Mouse (Mus musculus): ENCODE results near the gene Nrcam. TPM values are rescaled to one million over a fixed set of nuclear protein-coding genes. Genes with fewer than 3 reads are reported as not detected.

Gene Nrcam
- total and polyA plus RNA-seq, 2 experiments from 2014 or later: 109 to 173 TPM

DNA sequence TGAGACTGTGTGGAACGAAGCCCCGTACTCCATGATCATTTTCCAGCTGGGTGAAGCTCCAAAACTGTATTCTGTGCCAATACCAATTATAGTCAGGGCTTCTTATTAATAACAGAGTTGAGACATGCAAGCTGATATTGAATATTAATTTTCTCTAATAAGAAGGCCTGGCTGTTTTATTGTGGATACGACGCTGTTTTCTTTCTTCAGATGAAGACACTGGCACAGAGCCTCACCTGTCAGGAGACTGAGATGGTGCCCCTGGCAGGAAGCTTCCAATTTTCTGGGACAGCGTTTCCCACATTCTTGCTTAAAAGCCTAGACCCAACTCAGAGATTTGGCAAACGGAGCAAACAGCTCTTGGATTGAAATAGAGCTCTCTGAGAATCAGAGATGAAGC lies 47.3 kb downstream of the Nrcam start:
- no peak overlapping the region for H3K4me2 ChIP-seq (ENCODE audit: low read depth, low read length, poor library complexity, severe bottlenecking)
- H3K27me3 ChIP-seq (ENCODE audit: insufficient read depth, low read length): no peaks in the 10 kb centered on the region
- 52% methylated on average over 6 of the region's 6 CpGs for WGBS
- no peak overlapping the region for H3K27ac ChIP-seq (ENCODE audit: low read depth, low read length)
- no peaks in the 10 kb centered on the region for H3K36me3 ChIP-seq (ENCODE audit: insufficient read depth, low read length)
- H3K4me3 ChIP-seq (ENCODE audit: low read depth, low read length): no peak overlapping the region
- no peak for DNase-seq (ENCODE audit: low spot score)
- no peak for TF ChIP-seq CTCF (IDR thresholded peaks at IDR 0.05)
- ATAC-seq (ENCODE audit: low FRiP score): no peak
- H3K9ac ChIP-seq (replicated peaks; ENCODE audit: low read length, poor library complexity, severe bottlenecking): no peak overlapping the region
- 0 out of 2 replicates have a peak, but pooled peaks cover 3% of the 10 kb centered on the region for H3K4me1 ChIP-seq (ENCODE audit: insufficient read depth, low read length)
- no peaks in the 10 kb centered on the region for H3K9me3 ChIP-seq (ENCODE audit: low read length)

DNA sequence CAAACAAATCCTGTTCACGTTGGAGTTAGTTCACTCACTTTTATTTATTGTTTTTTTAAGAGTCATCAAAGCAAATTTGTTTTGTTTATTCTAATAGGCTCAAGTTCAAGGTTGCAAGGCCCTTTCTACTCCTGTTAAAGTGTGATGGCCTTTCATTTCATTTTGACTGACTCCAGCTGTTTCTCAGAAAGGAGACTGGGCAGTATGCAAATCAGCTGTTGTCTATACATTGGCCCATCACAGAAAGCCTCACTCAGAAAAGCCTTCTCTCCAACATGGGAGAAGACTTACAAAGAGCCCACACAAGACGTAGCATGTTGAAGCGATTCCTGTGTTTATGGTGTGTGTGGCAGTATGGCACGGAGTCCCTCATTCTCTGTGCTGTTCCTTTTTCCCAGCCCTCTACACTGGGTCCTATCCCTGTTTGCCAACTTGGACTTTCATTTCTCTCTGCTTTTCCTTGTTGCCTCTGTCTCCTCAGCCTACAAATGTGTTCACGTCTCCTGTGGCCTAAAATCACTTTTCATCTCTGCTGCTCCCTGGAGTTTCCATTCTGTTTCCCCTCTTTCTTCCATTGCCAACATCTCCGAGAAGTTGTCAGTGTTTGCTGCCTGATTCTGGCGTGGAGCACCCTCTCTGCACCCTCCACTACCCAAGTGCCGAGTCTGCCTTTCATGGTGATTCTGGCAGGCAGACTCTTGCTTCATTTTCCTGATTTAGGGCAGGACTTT lies 49.9 kb downstream of the Nrcam start:
- peak; percentile 48 for DNase-seq (ENCODE audit: low spot score)
- no peaks in the 10 kb centered on the region for H3K27me3 ChIP-seq (ENCODE audit: insufficient read depth, low read length)

DNA sequence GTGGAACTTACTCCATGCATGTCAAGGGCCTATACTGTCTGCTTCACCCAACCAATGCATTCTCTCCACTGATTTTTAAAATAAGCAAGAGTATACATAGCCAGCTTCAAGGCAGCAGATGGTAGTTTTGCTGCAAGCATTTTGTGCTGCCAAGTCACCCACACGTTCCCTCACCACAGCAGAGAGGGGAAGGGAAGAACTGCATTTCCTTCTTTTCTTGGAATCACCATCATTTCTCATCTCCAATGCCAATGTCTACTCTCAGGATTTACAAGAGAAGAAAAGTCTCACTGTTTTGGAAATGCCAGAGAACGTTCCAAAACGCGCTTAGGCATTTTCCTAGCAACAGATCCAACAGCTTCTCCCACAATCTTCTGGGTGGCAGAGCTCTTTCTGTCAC lies 52.1 kb downstream of the Nrcam start:
- no peak for ATAC-seq (ENCODE audit: low FRiP score)
- Histone ChIP-seq H3K36me3 (ENCODE audit: insufficient read depth, low read length) (no peaks in the 10 kb centered on the region), H3K4me2 (ENCODE audit: low read depth, low read length, poor library complexity, severe bottlenecking) (no peak overlapping the region), H3K9ac (replicated peaks; ENCODE audit: low read length, poor library complexity, severe bottlenecking) (no peak overlapping the region), H3K27me3 (ENCODE audit: insufficient read depth, low read length) (no peaks in the 10 kb centered on the region), H3K4me1 (ENCODE audit: insufficient read depth, low read length) (no peaks in the 10 kb centered on the region), H3K4me3 (ENCODE audit: low read depth, low read length) (no peak overlapping the region), H3K9me3 (ENCODE audit: low read length) (no peaks in the 10 kb centered on the region), H3K27ac (ENCODE audit: low read depth, low read length) (no peak overlapping the region)
- peak; percentile 56 for DNase-seq (ENCODE audit: low spot score)
- WGBS: 67% methylated on average over 4 of the region's 4 CpGs
- no peak for TF ChIP-seq CTCF (IDR thresholded peaks at IDR 0.05)

More for the DNA sequence above, 49.9 kb downstream of the Nrcam start:
- 61% methylated on average over 8 of the region's 8 CpGs for WGBS
- H3K9me3 ChIP-seq (ENCODE audit: low read length): no peaks in the 10 kb centered on the region
- no peak overlapping the region for H3K4me3 ChIP-seq (ENCODE audit: low read depth, low read length)
- H3K4me1 ChIP-seq (ENCODE audit: insufficient read depth, low read length): no peaks in the 10 kb centered on the region
- ATAC-seq (ENCODE audit: low FRiP score): no peak
- no peak overlapping the region for H3K4me2 ChIP-seq (ENCODE audit: low read depth, low read length, poor library complexity, severe bottlenecking)
- TF ChIP-seq CTCF (IDR thresholded peaks at IDR 0.05): no peak
- no peak overlapping the region for H3K27ac ChIP-seq (ENCODE audit: low read depth, low read length)
- H3K9ac ChIP-seq (replicated peaks; ENCODE audit: low read length, poor library complexity, severe bottlenecking): no peak overlapping the region
- no peaks in the 10 kb centered on the region for H3K36me3 ChIP-seq (ENCODE audit: insufficient read depth, low read length)

DNA sequence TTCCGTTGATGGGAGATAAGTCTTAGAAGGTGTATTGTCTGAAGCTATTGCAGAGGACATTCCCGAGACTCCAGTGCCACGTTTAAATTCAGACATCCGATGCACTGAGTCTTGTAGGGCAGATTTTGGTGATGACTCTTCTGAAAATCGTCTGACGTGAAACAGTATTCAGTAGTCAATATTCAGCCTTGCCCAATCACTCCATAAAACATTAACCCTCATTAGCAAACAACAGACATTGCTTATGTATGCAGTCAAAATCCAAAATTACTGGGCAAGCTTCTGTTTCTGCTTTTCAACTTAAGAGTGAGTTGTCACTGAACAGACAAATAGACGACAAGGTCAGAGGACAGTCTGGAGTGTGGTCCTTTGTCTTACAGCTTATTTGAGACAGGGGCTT lies 57.7 kb downstream of the Nrcam start:
- Histone ChIP-seq H3K27ac (ENCODE audit: low read depth, low read length) (no peak overlapping the region), H3K4me1 (ENCODE audit: insufficient read depth, low read length) (no peaks in the 10 kb centered on the region), H3K36me3 (ENCODE audit: insufficient read depth, low read length) (no peaks in the 10 kb centered on the region), H3K4me3 (ENCODE audit: low read depth, low read length) (no peak overlapping the region), H3K27me3 (ENCODE audit: insufficient read depth, low read length) (no peaks in the 10 kb centered on the region), H3K4me2 (ENCODE audit: low read depth, low read length, poor library complexity, severe bottlenecking) (no peak overlapping the region), H3K9me3 (ENCODE audit: low read length) (no peaks in the 10 kb centered on the region), H3K9ac (replicated peaks; ENCODE audit: low read length, poor library complexity, severe bottlenecking) (no peak overlapping the region)
- no peak for TF ChIP-seq CTCF (IDR thresholded peaks at IDR 0.05)
- DNase-seq (ENCODE audit: low spot score) (no peak), ATAC-seq (ENCODE audit: low FRiP score) (0 out of 2 replicates have a peak, but pooled peaks have one; percentile 7)
- WGBS: 27% methylated on average over 7 of the region's 7 CpGs

DNA sequence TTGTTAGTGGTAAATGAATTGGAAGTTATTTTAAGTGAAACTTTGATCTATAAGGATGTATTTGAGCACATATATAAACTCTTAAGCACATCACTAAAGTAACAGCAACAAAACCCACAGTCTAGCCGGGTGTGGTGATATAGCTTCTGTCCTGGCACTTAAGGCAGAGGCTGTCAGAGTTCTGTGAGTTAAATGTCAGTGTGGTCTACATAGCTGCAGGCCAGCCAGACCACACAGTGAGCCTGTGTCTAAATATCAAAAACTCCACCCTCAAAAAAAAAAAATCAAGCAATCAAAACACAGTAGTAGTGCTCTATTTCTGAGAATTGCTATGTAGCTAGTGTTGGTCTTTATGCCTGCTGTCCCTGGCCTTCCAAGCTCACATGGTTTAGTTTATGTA lies 59.5 kb downstream of the Nrcam start:
- H3K9me3 ChIP-seq (ENCODE audit: low read length): no peaks in the 10 kb centered on the region
- H3K4me2 ChIP-seq (ENCODE audit: low read depth, low read length, poor library complexity, severe bottlenecking): no peak overlapping the region
- no peaks in the 10 kb centered on the region for H3K36me3 ChIP-seq (ENCODE audit: insufficient read depth, low read length)
- H3K27ac ChIP-seq (ENCODE audit: low read depth, low read length): no peak overlapping the region
- H3K9ac ChIP-seq (replicated peaks; ENCODE audit: low read length, poor library complexity, severe bottlenecking): no peak overlapping the region
- DNase-seq (ENCODE audit: low spot score) (no peak), ATAC-seq (ENCODE audit: low FRiP score) (no peak)
- H3K4me3 ChIP-seq (ENCODE audit: low read depth, low read length): no peak overlapping the region
- WGBS: 65% methylated on average over 1 of the region's 1 CpGs
- no peak for TF ChIP-seq CTCF (IDR thresholded peaks at IDR 0.05)
- H3K27me3 ChIP-seq (ENCODE audit: insufficient read depth, low read length): no peaks in the 10 kb centered on the region
- no peaks in the 10 kb centered on the region for H3K4me1 ChIP-seq (ENCODE audit: insufficient read depth, low read length)

DNA sequence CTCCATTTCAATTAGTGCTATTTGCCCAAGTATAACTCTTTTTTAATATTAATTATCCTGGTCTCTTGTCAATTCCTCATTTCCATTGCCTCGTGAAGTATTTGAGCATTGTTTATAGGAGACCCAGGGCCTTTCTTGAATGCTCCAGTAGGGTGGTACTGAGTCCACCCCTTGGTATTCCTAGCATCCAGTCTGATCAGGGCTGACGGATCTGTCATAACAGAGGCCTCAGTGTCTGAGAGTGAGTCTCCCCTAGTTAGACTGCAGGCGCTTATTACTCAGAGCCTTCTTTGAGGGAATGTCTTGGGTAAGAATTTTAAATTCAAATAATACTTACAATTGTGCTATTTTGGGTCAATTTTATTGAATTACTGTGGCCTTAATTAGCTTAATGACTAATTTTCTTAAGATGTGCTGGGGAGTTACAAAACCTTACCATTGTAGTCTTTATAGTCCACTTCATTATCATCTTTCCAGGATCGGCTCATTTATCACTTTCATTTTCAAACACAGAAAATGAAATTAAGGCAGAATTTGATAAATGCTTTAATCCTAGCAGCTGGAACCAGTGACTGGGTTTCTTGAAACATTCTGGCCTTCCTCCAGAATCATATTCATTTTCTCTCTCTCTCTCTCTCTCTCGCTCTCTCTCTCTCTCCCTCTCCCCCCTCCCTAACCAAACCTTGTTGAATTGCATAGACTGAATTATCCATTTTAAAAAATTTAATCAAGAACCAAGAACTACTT lies 61.9 kb downstream of the Nrcam start:
- H3K27me3 ChIP-seq (ENCODE audit: insufficient read depth, low read length): no peaks in the 10 kb centered on the region
- no peak overlapping the region for H3K4me2 ChIP-seq (ENCODE audit: low read depth, low read length, poor library complexity, severe bottlenecking)
- no peaks in the 10 kb centered on the region for H3K4me1 ChIP-seq (ENCODE audit: insufficient read depth, low read length)
- 72% methylated on average over 5 of the region's 5 CpGs for WGBS
- no peak for TF ChIP-seq CTCF (IDR thresholded peaks at IDR 0.05)
- H3K9ac ChIP-seq (replicated peaks; ENCODE audit: low read length, poor library complexity, severe bottlenecking): no peak overlapping the region
- no peak overlapping the region for H3K27ac ChIP-seq (ENCODE audit: low read depth, low read length)
- no peak overlapping the region for H3K4me3 ChIP-seq (ENCODE audit: low read depth, low read length)
- no peak for ATAC-seq (ENCODE audit: low FRiP score)
- H3K9me3 ChIP-seq (ENCODE audit: low read length): no peaks in the 10 kb centered on the region
- no peaks in the 10 kb centered on the region for H3K36me3 ChIP-seq (ENCODE audit: insufficient read depth, low read length)
- no peak for DNase-seq (ENCODE audit: low spot score)
